Mouse (Mus musculus) neural tube, postnatal 0 days (tissue): ENCODE data around the gene Dmwd. TPM values are rescaled to one million over a fixed set of nuclear protein-coding genes. Genes with fewer than 3 reads are reported as not detected.

Experiments
- microRNA-seq: library from miRNA; unstranded; fragments of <30 nt; microRNA quantifications from one replicate; pipeline ENCODE4, GENCODE M21; 2016
- polyA plus RNA-seq: library from polyadenylated mRNA; unstranded; fragments of >200 nt; fragmentation: Nextera tagmentation; extraction: Ambion mirVana; gene quantifications from 2 replicates; pipeline ENCODE4 v1.2.1, GENCODE M21; 2015

Dmwd gene
- 48.3 and 65.5 TPM in 2 replicates for polyA plus RNA-seq

GRCm38 (mm10) chr7:19075723-19076585 is at the start of gene Dmwd:
Gene Dmwd, plus strand, starts transcription at chr7:19076227.

GRCm38 (mm10) chr7:19054047-19054776 is 21.8 kb upstream of the Dmwd start, which contains the start of gene Rsph6a:
Gene Rsph6a, plus strand, starts transcription at chr7:19054690.

GRCm38 (mm10) chr7:19083701-19084100 is 7.7 kb downstream of the Dmwd start, which contains the start of gene Dmpk:
Gene Dmpk, plus strand, starts transcription at chr7:19083849.

GRCm38 (mm10) chr7:19094471-19094825 is 18.4 kb downstream of the Dmwd start, which contains the start of gene Six5:
Gene Six5, plus strand, starts transcription at chr7:19094594.

GRCm38 (mm10) chr7:19118028-19118771 is 42.2 kb downstream of the Dmwd start, which contains the start of gene Gm4969:
Gene Gm4969, minus strand, starts transcription at chr7:19118368.

GRCm38 (mm10) chr7:19119631-19120429 is 43.8 kb downstream of the Dmwd start, which contains the start of gene Fbxo46:
Gene Fbxo46, plus strand, starts transcription at chr7:19119859.

Small RNAs within 50 kb of the gene (microRNA-seq; reads per million reads assigned to microRNA genes)
- not detected for gene Mir3100

Other genes with a start within 250 kb of the Dmwd start
- 0.99 and 1.1 TPM in 2 replicates for gene Mill2, start 236.3 kb upstream of the Dmwd start, polyA plus RNA-seq
- 31.9 and 32.6 TPM in 2 replicates for gene Pglyrp1, start 204.9 kb upstream of the Dmwd start, polyA plus RNA-seq
- 43.1 and 48.7 TPM in 2 replicates for gene Ccdc61, start 165.8 kb upstream of the Dmwd start, polyA plus RNA-seq
- gene Nova2, start 150.3 kb upstream of the Dmwd start, polyA plus RNA-seq, result 9.7 and 10.6 TPM in 2 replicates
- 0.90 and 1.1 TPM in 2 replicates for gene Nanos2, start 88.8 kb upstream of the Dmwd start, polyA plus RNA-seq
- gene Mypop, start 85.0 kb upstream of the Dmwd start, polyA plus RNA-seq, result 12.1 and 12.5 TPM in 2 replicates
- gene Irf2bp1, start 72.2 kb upstream of the Dmwd start, polyA plus RNA-seq, result 29.7 and 30.6 TPM in 2 replicates
- gene Foxa3, start 52.7 kb upstream of the Dmwd start, polyA plus RNA-seq, result not detected in 2 replicates
- gene Sympk, start 51.9 kb upstream of the Dmwd start, polyA plus RNA-seq, result 18.4 and 21.6 TPM in 2 replicates
- gene Rsph6a, start 21.5 kb upstream of the Dmwd start, polyA plus RNA-seq, result 0.35 and 0.36 TPM in 2 replicates
- 7.8 TPM in 2 replicates for gene Dmpk, start 7.6 kb downstream of the Dmwd start, polyA plus RNA-seq
- gene Six5, start 18.4 kb downstream of the Dmwd start, polyA plus RNA-seq, result 1.9 and 2.0 TPM in 2 replicates
- gene Gm4969, start 42.1 kb downstream of the Dmwd start, polyA plus RNA-seq, result 6.2 and 6.3 TPM in 2 replicates
- 10.3 and 11.0 TPM in 2 replicates for gene Fbxo46, start 43.6 kb downstream of the Dmwd start, polyA plus RNA-seq
- gene Qpctl, start 73.1 kb downstream of the Dmwd start, polyA plus RNA-seq, result 25.2 and 26.6 TPM in 2 replicates
- gene Snrpd2, start 73.5 kb downstream of the Dmwd start, polyA plus RNA-seq, result 115 and 116 TPM in 2 replicates
- 0.84 and 1.1 TPM in 2 replicates for gene Gipr, start 89.9 kb downstream of the Dmwd start, polyA plus RNA-seq
- gene Eml2, start 100.2 kb downstream of the Dmwd start, polyA plus RNA-seq, result 26.8 and 28.3 TPM in 2 replicates
- 5.1 and 5.6 TPM in 2 replicates for gene Gpr4, start 136.3 kb downstream of the Dmwd start, polyA plus RNA-seq
- gene Opa3, start 152.1 kb downstream of the Dmwd start, polyA plus RNA-seq, result 33.3 and 38.2 TPM in 2 replicates
- gene Vasp, start 195.6 kb downstream of the Dmwd start, polyA plus RNA-seq, result 31.8 and 36.1 TPM in 2 replicates
- gene Ppm1n, start 203.8 kb downstream of the Dmwd start, polyA plus RNA-seq, result 1.1 and 2.7 TPM in 2 replicates
- 119 and 126 TPM in 2 replicates for gene Rtn2, start 206.4 kb downstream of the Dmwd start, polyA plus RNA-seq
- 0.13 and 0.23 TPM in 2 replicates for gene Fosb, start 233.8 kb downstream of the Dmwd start, polyA plus RNA-seq